Mouse (Mus musculus) thymus, adult 2 months (tissue): Measurements from ENCODE around the gene Tcf7l2. TPM values are rescaled to one million over a fixed set of nuclear protein-coding genes. Genes with fewer than 3 reads are reported as not detected.

Experiments used
- DNase-seq: peaks from one replicate; pipeline ENCODE4 v3.0.0; 2021
- H3K27ac ChIP-seq: fragments of 200-500 bp; 2 replicates; pipeline ENCODE4 v1.5.1; 2012; ENCODE audit warnings: low read length, control low read depth; ENCODE audit not compliant: control insufficient read depth, insufficient read depth
- H3K27me3 ChIP-seq: fragments of 200-500 bp; 2 replicates; pipeline ENCODE4 v1.6.1; 2012; ENCODE audit warnings: mild to moderate bottlenecking, low read length, moderate library complexity, mixed read lengths; ENCODE audit not compliant: control insufficient read depth, insufficient read depth
- H3K36me3 ChIP-seq: fragments of 200-500 bp; 2 replicates; pipeline ENCODE4 v1.6.1; 2012; ENCODE audit warnings: mild to moderate bottlenecking, low read length, moderate library complexity; ENCODE audit not compliant: control insufficient read depth, insufficient read depth
- H3K4me1 ChIP-seq: fragments of 200-500 bp; replicated peaks from 2 replicates; pipeline ENCODE4 v1.6.1; 2012; ENCODE audit warnings: low read length; ENCODE audit not compliant: control insufficient read depth, insufficient read depth
- H3K4me3 ChIP-seq: fragments of 200-500 bp; 2 replicates; pipeline ENCODE4 v1.5.1; 2012; ENCODE audit warnings: mild to moderate bottlenecking, low read length, control low read depth, moderate library complexity; ENCODE audit not compliant: control insufficient read depth, insufficient read depth
- CTCF ChIP-seq: fragments of 200-500 bp; IDR thresholded peaks from 2 replicates; pipeline ENCODE4 v1.5.1; 2012; ENCODE audit warnings: mild to moderate bottlenecking, control low read depth, low read length, moderate library complexity, borderline replicate concordance; ENCODE audit not compliant: control insufficient read depth, poor library complexity, insufficient read depth; ENCODE audit errors: extremely low read depth
- POLR2A ChIP-seq: fragments of 200-500 bp; IDR thresholded peaks from 2 replicates; pipeline ENCODE4 v1.6.1; 2012; ENCODE audit warnings: mild to moderate bottlenecking, low read length, control low read depth, moderate library complexity; ENCODE audit not compliant: control insufficient read depth, poor library complexity, insufficient read depth; ENCODE audit errors: extremely low read depth
- WGBS: fragments of 180-500 bp; shearing (Covaris S2); methylation state at CpG from one replicate; pipeline ENCODE4 v1.1.7; 2018; 5-methylcytosine and 5-hydroxymethylcytosine counted together
- polyA plus RNA-seq: library from polyadenylated mRNA; depleted of rRNA; stranded (reverse); fragments of >200 nt; gene quantifications from 2 replicates; pipeline ENCODE4 v1.2.3, GENCODE M21; 2012

Gene Tcf7l2
- polyA plus RNA-seq, 1 experiment: 7.6 TPM

GRCm38 (mm10) chr19:55736016-55736415 is 5.6 kb upstream of the Tcf7l2 start:
- TF ChIP-seq POLR2A (no peak), CTCF (no peak)
- 88% methylated on average over 6 of the region's 6 CpGs for WGBS
- H3K27ac ChIP-seq: no peak overlapping the region
- H3K27me3 ChIP-seq: no peaks in the 10 kb centered on the region
- no peak overlapping the region for H3K4me3 ChIP-seq
- 0 out of 2 replicates have a peak, but pooled peaks cover 6% of the 10 kb centered on the region for H3K4me1 ChIP-seq
- DNase-seq: no peak
- no peaks in the 10 kb centered on the region for H3K36me3 ChIP-seq

- Histone ChIP-seq H3K27me3 (no peaks in the 10 kb centered on the region; the same call in 1 of the 2 replicates), H3K36me3 (no peaks in the 10 kb centered on the region), H3K27ac (no peak overlapping the region), H3K4me1 (peaks cover 15% of the 10 kb centered on the region), H3K4me3 (no peak overlapping the region)
- TF ChIP-seq CTCF (no peak), POLR2A (no peak)
- DNase-seq: no peak
- WGBS: 93% methylated on average over 4 of the region's 4 CpGs
Measured at GRCm38 (mm10) chr19:55739713-55740112, 1.9 kb upstream of the Tcf7l2 start.

GRCm38 (mm10) chr19:55740753-55741438 is 724 bp upstream of the Tcf7l2 start:
- DNase-seq: no peak
- peak overlapping the region; percentile 71 for H3K4me3 ChIP-seq
- no peaks in the 10 kb centered on the region for H3K36me3 ChIP-seq
- H3K27me3 ChIP-seq: no peaks in the 10 kb centered on the region; the same call in 1 of the 2 replicates
- no peak for TF ChIP-seq POLR2A
- no peak for TF ChIP-seq CTCF
- no peak overlapping the region for H3K27ac ChIP-seq
- 14% methylated on average over 10 of the region's 10 CpGs for WGBS
- peaks cover 15% of the 10 kb centered on the region for H3K4me1 ChIP-seq

- Histone ChIP-seq H3K27ac (no peak overlapping the region), H3K4me1 (peaks cover 18% of the 10 kb centered on the region), H3K27me3 (no peaks in the 10 kb centered on the region; the same call in 1 of the 2 replicates), H3K4me3 (peak overlapping the region; percentile 62), H3K36me3 (no peaks in the 10 kb centered on the region)
- WGBS: under 1% methylated on average over 70 of the region's 70 CpGs
- TF ChIP-seq POLR2A: no peak
- no peak for TF ChIP-seq CTCF
- DNase-seq: peak; percentile 40
Measured at GRCm38 (mm10) chr19:55742386-55743000, 873 bp downstream of the Tcf7l2 start.

- DNase-seq: peak; percentile 24
- 1% methylated on average over 31 of the region's 38 CpGs for WGBS
- TF ChIP-seq POLR2A (no peak), CTCF (no peak)
- peaks cover 18% of the 10 kb centered on the region for H3K4me1 ChIP-seq
- H3K36me3 ChIP-seq: no peaks in the 10 kb centered on the region
- no peak overlapping the region for H3K27ac ChIP-seq
- no peaks in the 10 kb centered on the region; the same call in 1 of the 2 replicates for H3K27me3 ChIP-seq
- H3K4me3 ChIP-seq: peak overlapping the region; percentile 62
Measured at GRCm38 (mm10) chr19:55743001-55743556, 1.5 kb downstream of the Tcf7l2 start.

GRCm38 (mm10) chr19:55743557-55744441 is 2.2 kb downstream of the Tcf7l2 start:
- Histone ChIP-seq H3K27ac (no peak overlapping the region), H3K27me3 (no peaks in the 10 kb centered on the region; the same call in 1 of the 2 replicates), H3K4me3 (peak overlapping the region; percentile 62), H3K4me1 (peaks cover 18% of the 10 kb centered on the region), H3K36me3 (no peaks in the 10 kb centered on the region)
- peak; percentile 44 for DNase-seq
- 2% methylated on average over 47 of the region's 47 CpGs for WGBS
- TF ChIP-seq POLR2A (no peak), CTCF (no peak)
